Mouse (Mus musculus): ENCODE measurements around the gene Mapk1. TPM values are rescaled to one million over a fixed set of nuclear protein-coding genes. Genes with fewer than 3 reads are reported as not detected.

Mapk1 gene
- total and polyA plus RNA-seq, 2 experiments from 2014 or later, result 179 to 210 TPM

GRCm38 (mm10) chr16:17007070-17007469 is 23.9 kb downstream of the Mapk1 start:
- H3K27ac ChIP-seq (ENCODE audit: low read depth, low read length), result no peak overlapping the region
- H3K27me3 ChIP-seq (ENCODE audit: insufficient read depth, low read length), result no peaks in the 10 kb centered on the region
- 81% methylated on average over 1 of the region's 1 CpGs for WGBS
- H3K4me2 ChIP-seq (ENCODE audit: low read depth, low read length, poor library complexity, severe bottlenecking), result no peak overlapping the region
- no peak for ATAC-seq (ENCODE audit: low FRiP score)
- H3K4me3 ChIP-seq (ENCODE audit: low read depth, low read length), result no peak overlapping the region
- no peak for TF ChIP-seq CTCF (IDR thresholded peaks at IDR 0.05)
- no peaks in the 10 kb centered on the region for H3K36me3 ChIP-seq (ENCODE audit: insufficient read depth, low read length)
- H3K9ac ChIP-seq (replicated peaks; ENCODE audit: low read length, poor library complexity, severe bottlenecking), result no peak overlapping the region
- H3K4me1 ChIP-seq (ENCODE audit: insufficient read depth, low read length), result no peaks in the 10 kb centered on the region
- H3K9me3 ChIP-seq (ENCODE audit: low read length), result no peaks in the 10 kb centered on the region
- no peak for DNase-seq (ENCODE audit: low spot score)

GRCm38 (mm10) chr16:17010036-17010435 is 26.9 kb downstream of the Mapk1 start:
- WGBS, result 97% methylated on average over 7 of the region's 7 CpGs
- Histone ChIP-seq H3K4me3 (ENCODE audit: low read depth, low read length) (no peak overlapping the region), H3K4me2 (ENCODE audit: low read depth, low read length, poor library complexity, severe bottlenecking) (no peak overlapping the region), H3K9me3 (ENCODE audit: low read length) (no peaks in the 10 kb centered on the region), H3K4me1 (ENCODE audit: insufficient read depth, low read length) (no peaks in the 10 kb centered on the region), H3K27me3 (ENCODE audit: insufficient read depth, low read length) (no peaks in the 10 kb centered on the region), H3K27ac (ENCODE audit: low read depth, low read length) (no peak overlapping the region), H3K36me3 (ENCODE audit: insufficient read depth, low read length) (no peaks in the 10 kb centered on the region), H3K9ac (replicated peaks; ENCODE audit: low read length, poor library complexity, severe bottlenecking) (no peak overlapping the region)
- no peak for ATAC-seq (ENCODE audit: low FRiP score)
- DNase-seq (ENCODE audit: low spot score), result no peak
- no peak for TF ChIP-seq CTCF (IDR thresholded peaks at IDR 0.05)

GRCm38 (mm10) chr16:17012583-17012982 is 29.4 kb downstream of the Mapk1 start:
- Histone ChIP-seq H3K36me3 (ENCODE audit: insufficient read depth, low read length) (no peaks in the 10 kb centered on the region), H3K9ac (replicated peaks; ENCODE audit: low read length, poor library complexity, severe bottlenecking) (no peak overlapping the region), H3K4me2 (ENCODE audit: low read depth, low read length, poor library complexity, severe bottlenecking) (no peak overlapping the region), H3K27me3 (ENCODE audit: insufficient read depth, low read length) (no peaks in the 10 kb centered on the region), H3K27ac (ENCODE audit: low read depth, low read length) (no peak overlapping the region), H3K4me1 (ENCODE audit: insufficient read depth, low read length) (no peaks in the 10 kb centered on the region), H3K4me3 (ENCODE audit: low read depth, low read length) (no peak overlapping the region), H3K9me3 (ENCODE audit: low read length) (no peaks in the 10 kb centered on the region)
- no peak for DNase-seq (ENCODE audit: low spot score)
- no peak for TF ChIP-seq CTCF (IDR thresholded peaks at IDR 0.05)
- no peak for ATAC-seq (ENCODE audit: low FRiP score)
- 95% methylated on average over 1 of the region's 1 CpGs for WGBS

GRCm38 (mm10) chr16:17015111-17015852 is 32.1 kb downstream of the Mapk1 start:
- Histone ChIP-seq H3K4me3 (ENCODE audit: low read depth, low read length) (no peak overlapping the region), H3K27ac (ENCODE audit: low read depth, low read length) (no peak overlapping the region), H3K27me3 (ENCODE audit: insufficient read depth, low read length) (no peaks in the 10 kb centered on the region), H3K9ac (replicated peaks; ENCODE audit: low read length, poor library complexity, severe bottlenecking) (no peak overlapping the region), H3K9me3 (ENCODE audit: low read length) (no peaks in the 10 kb centered on the region), H3K36me3 (ENCODE audit: insufficient read depth, low read length) (peaks cover 12% of the 10 kb centered on the region; the same call in 1 of the 2 replicates), H3K4me1 (ENCODE audit: insufficient read depth, low read length) (no peaks in the 10 kb centered on the region), H3K4me2 (ENCODE audit: low read depth, low read length, poor library complexity, severe bottlenecking) (no peak overlapping the region)
- DNase-seq (ENCODE audit: low spot score) (no peak), ATAC-seq (ENCODE audit: low FRiP score) (no peak)
- WGBS, result 91% methylated on average over 4 of the region's 4 CpGs
- no peak for TF ChIP-seq CTCF (IDR thresholded peaks at IDR 0.05)

- no peak for TF ChIP-seq CTCF (IDR thresholded peaks at IDR 0.05)
These were observed 32.7 kb downstream of the Mapk1 start for GRCm38 (mm10) chr16:17015853-17016230.

GRCm38 (mm10) chr16:17018071-17018470 is 34.9 kb downstream of the Mapk1 start:
- Histone ChIP-seq H3K36me3 (ENCODE audit: insufficient read depth, low read length) (peaks cover 14% of the 10 kb centered on the region; the same call in 1 of the 2 replicates), H3K4me1 (ENCODE audit: insufficient read depth, low read length) (no peaks in the 10 kb centered on the region), H3K27ac (ENCODE audit: low read depth, low read length) (no peak overlapping the region), H3K27me3 (ENCODE audit: insufficient read depth, low read length) (no peaks in the 10 kb centered on the region), H3K4me3 (ENCODE audit: low read depth, low read length) (no peak overlapping the region), H3K4me2 (ENCODE audit: low read depth, low read length, poor library complexity, severe bottlenecking) (no peak overlapping the region), H3K9me3 (ENCODE audit: low read length) (no peaks in the 10 kb centered on the region), H3K9ac (replicated peaks; ENCODE audit: low read length, poor library complexity, severe bottlenecking) (no peak overlapping the region)
- no peak for DNase-seq (ENCODE audit: low spot score)
- TF ChIP-seq CTCF (IDR thresholded peaks at IDR 0.05), result no peak
- ATAC-seq (ENCODE audit: low FRiP score), result no peak
- WGBS, result 87% methylated on average over 6 of the region's 6 CpGs

More at GRCm38 (mm10) chr16:17015853-17016230, 32.7 kb downstream of the Mapk1 start:
- Histone ChIP-seq H3K9me3 (ENCODE audit: low read length) (no peaks in the 10 kb centered on the region), H3K27me3 (ENCODE audit: insufficient read depth, low read length) (no peaks in the 10 kb centered on the region), H3K27ac (ENCODE audit: low read depth, low read length) (no peak overlapping the region), H3K4me1 (ENCODE audit: insufficient read depth, low read length) (no peaks in the 10 kb centered on the region), H3K4me2 (ENCODE audit: low read depth, low read length, poor library complexity, severe bottlenecking) (no peak overlapping the region), H3K4me3 (ENCODE audit: low read depth, low read length) (no peak overlapping the region), H3K9ac (replicated peaks; ENCODE audit: low read length, poor library complexity, severe bottlenecking) (no peak overlapping the region), H3K36me3 (ENCODE audit: insufficient read depth, low read length) (peaks cover 14% of the 10 kb centered on the region; the same call in 1 of the 2 replicates)
- 94% methylated on average over 3 of the region's 3 CpGs for WGBS
- DNase-seq (ENCODE audit: low spot score), result no peak
- ATAC-seq (ENCODE audit: low FRiP score), result no peak

Data from midbrain, postnatal 0 days (tissue).